Mouse (Mus musculus) megakaryocyte, embryonic 14.5 days (primary cell): ENCODE measurements around the gene Ndufaf1.

ENCODE experiments used
- FLI1 ChIP-seq: IDR thresholded peaks from 2 replicates; pipeline ENCODE4 v1.6.1; 2012; ENCODE audit warnings: low read length, inconsistent platforms, mixed read lengths
- GATA1 ChIP-seq: IDR thresholded peaks from 3 replicates; pipeline ENCODE4 v1.6.1; 2012; ENCODE audit warnings: mixed read lengths, low read length, inconsistent platforms, borderline replicate concordance

GRCm38 (mm10) chr2:119644254-119644653 lies 18.4 kb downstream of the Ndufaf1 start:
- no peak for TF ChIP-seq GATA1
- TF ChIP-seq FLI1: no peak
